Mouse (Mus musculus) kidney, postnatal 10 days (tissue): ENCODE measurements around the gene Tmem150a.

ENCODE experiments used
- DNase-seq: peaks from one replicate; pipeline ENCODE4 v3.0.0; 2021; ENCODE audit warnings: mixed read lengths

Gene Tmem150a

GRCm38 (mm10) chr6:72407119-72407518 is 51.9 kb downstream of the Tmem150a start:
- DNase-seq: peak; percentile 92
